In genomic region chr16:91072256-91072655, GRCm38 (mm10) we compare ENCODE assay signal across 18 mouse cellular contexts. TPM values are rescaled to one million over a fixed set of nuclear protein-coding genes. Genes with fewer than 3 reads are reported as not detected.
"Had no signal": no experiment of that assay in that cellular context is flagged by ENCODE, and none has a peak within 500 bp of the region (broad histone marks: within the 10 kb centered on the region; RNA-seq: fewer than 3 reads in every experiment).

No protein-coding gene starts in this region.

- DNase-seq: lung, adult 18-20 months; lung, embryonic 14.5 days; lung, postnatal 10 days; lung, postnatal 4 days; midbrain, embryonic 14.5 days; right cerebral cortex, postnatal 25 days; right cerebral cortex, postnatal 4 days; spleen, adult 18-20 months; thymus, adult 18-20 months; thymus, postnatal 14 days; thymus, postnatal 36 days had no signal

- ATAC-seq: midbrain, embryonic 16.5 days had no signal

- H3K9ac ChIP-seq: lung, embryonic 14.5 days; midbrain, embryonic 12.5 days; neural tube, embryonic 12.5 days had no signal

- H3K9me3 ChIP-seq: midbrain, embryonic 12.5 days; neural tube, embryonic 12.5 days had no signal

- H3K27ac ChIP-seq: midbrain, embryonic 10.5 days; midbrain, embryonic 12.5 days; neural tube, embryonic 12.5 days had no signal

- H3K36me3 ChIP-seq: midbrain, embryonic 10.5 days; midbrain, embryonic 12.5 days; neural tube, embryonic 12.5 days had no signal

- H3K4me3 ChIP-seq: midbrain, embryonic 10.5 days; midbrain, embryonic 12.5 days; neural tube, embryonic 12.5 days had no signal

- H3K4me2 ChIP-seq: midbrain, embryonic 12.5 days; neural tube, embryonic 12.5 days had no signal

RNA-seq across cellular contexts. Expression of gene 4932438H23Rik, which starts 22.7 kb away (rescaled TPM):
- total RNA-seq: megakaryocyte-erythroid progenitor cell, adult 5-6 weeks; monocyte, adult 5-6 weeks had no signal
- polyA plus RNA-seq: liver, embryonic 16.5 days; midbrain, embryonic 10.5 days had no signal
